Mouse (Mus musculus): ENCODE measurements around the gene Hist1h4b.
A peak's percentile ranks its signal among the peaks of the same experiment; 100 is the strongest.

DNA sequence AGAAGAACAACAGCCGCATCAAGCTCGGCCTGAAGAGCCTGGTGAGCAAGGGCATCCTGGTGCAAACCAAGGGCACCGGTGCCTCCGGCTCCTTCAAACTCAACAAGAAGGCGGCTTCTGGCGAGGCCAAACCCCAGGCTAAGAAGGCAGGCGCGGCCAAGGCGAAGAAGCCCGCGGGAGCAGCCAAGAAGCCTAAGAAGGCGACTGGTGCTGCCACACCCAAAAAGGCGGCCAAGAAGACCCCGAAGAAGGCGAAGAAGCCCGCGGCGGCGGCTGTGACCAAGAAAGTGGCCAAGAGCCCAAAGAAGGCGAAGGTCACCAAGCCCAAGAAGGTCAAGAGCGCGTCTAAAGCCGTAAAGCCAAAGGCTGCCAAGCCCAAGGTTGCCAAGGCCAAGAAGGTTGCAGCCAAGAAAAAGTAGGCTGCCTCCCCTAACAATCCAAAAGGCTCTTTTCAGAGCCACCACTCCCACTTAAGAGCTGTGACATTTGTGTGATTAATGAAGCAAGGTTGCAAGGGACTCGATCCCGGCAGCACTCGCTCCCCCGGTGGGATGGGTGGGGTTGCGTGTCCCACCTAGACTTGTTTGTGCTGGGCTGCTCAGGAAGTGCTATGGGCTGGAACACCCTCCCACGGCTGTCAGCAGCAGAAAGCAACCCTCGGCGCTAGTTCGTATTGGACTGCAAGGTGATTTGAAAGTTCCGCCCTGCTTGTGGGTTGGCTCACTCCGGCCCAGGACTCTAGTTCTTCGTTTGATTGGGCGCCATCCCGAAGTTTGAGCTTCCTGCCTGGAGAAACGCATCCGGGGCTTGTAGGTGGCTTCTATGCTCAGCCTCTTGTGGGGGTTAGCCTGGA is 17.5 kb upstream of the Hist1h4b start:
- TF ChIP-seq CTCF (IDR thresholded peaks at IDR 0.05; ENCODE audit: low read depth, low read length) = no peak; the same call in 1 of the 2 replicates
- peak; percentile 76 for TF ChIP-seq POLR2A (IDR thresholded peaks at IDR 0.05; ENCODE audit: extremely low read depth, insufficient read depth, low read length)
